Mouse (Mus musculus): ENCODE data around the gene Pstk.

DNA sequence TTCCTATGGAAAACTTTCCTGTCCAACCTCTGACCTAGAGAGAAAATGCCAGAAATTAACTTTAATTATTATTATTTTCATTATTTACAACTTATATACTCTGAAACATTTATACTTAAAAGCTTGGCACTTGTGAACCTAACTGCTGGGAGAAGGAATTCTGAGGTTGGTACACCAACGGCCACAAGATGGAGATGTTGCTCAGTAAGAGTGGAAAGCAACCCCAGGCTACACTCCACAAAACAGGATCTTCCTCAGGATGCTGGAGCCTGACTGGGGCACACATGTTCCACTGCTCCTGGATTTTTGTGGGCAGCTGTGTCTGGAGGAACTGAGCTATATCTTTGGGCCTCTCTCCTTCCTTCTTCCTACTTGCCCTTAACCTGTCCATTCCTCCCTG lies 61.3 kb downstream of the Pstk start:
- TF ChIP-seq CTCF (IDR thresholded peaks at IDR 0.05; ENCODE audit: low read depth) (peak; percentile 62), EP300 (IDR thresholded peaks at IDR 0.05; ENCODE audit: low read depth) (no peak)

Data from liver, postnatal 0 days (tissue).